Mouse (Mus musculus) embryonic fibroblast, embryonic 13.5 days (primary cell): ENCODE measurements around the gene Cntnap1.

Source experiments
- CTCF ChIP-seq: IDR thresholded peaks from 2 replicates; pipeline ENCODE4 v1.5.1; 2011; ENCODE audit warnings: mild to moderate bottlenecking, control low read depth, low read length, moderate library complexity, borderline replicate concordance; ENCODE audit not compliant: insufficient read depth
- POLR2A ChIP-seq: IDR thresholded peaks from 2 replicates; pipeline ENCODE4 v1.6.1; 2011; ENCODE audit warnings: low read depth, mild to moderate bottlenecking, control low read depth, low read length, moderate library complexity

DNA sequence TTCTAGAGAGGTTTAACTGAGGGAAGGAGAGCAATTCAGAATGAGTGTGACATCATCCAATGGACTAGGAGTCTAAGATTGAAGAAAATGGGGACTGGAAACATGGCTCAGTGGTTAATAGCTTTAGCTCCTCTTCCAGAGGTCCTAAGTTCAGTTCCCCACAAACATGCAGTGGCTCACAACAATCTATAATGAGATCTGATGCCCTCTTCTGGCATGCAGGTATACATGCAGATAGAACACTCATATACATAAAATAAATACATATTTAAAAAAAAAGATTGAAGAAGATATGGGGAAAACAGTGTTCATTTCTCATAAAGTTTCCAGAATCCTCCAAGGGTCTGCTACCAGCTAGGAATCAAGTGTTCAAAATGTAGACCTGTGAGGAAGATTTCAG, 65.1 kb downstream of the Cntnap1 start:
- TF ChIP-seq CTCF (no peak), POLR2A (no peak)
